Mouse (Mus musculus) E14TG2a.4 (cell line): ENCODE results near the gene Sarnp.

ENCODE experiments used
- CTCF ChIP-seq: conservative IDR thresholded peaks from 2 replicates; pipeline ENCODE4 v1.5.1; 2014; ENCODE audit warnings: low read length
- NANOG ChIP-seq: IDR thresholded peaks from 2 replicates; pipeline ENCODE4 v1.6.1; 2014; ENCODE audit warnings: borderline replicate concordance, low read length, mixed read lengths
- POU5F1 ChIP-seq: IDR thresholded peaks from 2 replicates; pipeline ENCODE4 v1.6.1; 2014; ENCODE audit warnings: low read length, borderline replicate concordance

DNA sequence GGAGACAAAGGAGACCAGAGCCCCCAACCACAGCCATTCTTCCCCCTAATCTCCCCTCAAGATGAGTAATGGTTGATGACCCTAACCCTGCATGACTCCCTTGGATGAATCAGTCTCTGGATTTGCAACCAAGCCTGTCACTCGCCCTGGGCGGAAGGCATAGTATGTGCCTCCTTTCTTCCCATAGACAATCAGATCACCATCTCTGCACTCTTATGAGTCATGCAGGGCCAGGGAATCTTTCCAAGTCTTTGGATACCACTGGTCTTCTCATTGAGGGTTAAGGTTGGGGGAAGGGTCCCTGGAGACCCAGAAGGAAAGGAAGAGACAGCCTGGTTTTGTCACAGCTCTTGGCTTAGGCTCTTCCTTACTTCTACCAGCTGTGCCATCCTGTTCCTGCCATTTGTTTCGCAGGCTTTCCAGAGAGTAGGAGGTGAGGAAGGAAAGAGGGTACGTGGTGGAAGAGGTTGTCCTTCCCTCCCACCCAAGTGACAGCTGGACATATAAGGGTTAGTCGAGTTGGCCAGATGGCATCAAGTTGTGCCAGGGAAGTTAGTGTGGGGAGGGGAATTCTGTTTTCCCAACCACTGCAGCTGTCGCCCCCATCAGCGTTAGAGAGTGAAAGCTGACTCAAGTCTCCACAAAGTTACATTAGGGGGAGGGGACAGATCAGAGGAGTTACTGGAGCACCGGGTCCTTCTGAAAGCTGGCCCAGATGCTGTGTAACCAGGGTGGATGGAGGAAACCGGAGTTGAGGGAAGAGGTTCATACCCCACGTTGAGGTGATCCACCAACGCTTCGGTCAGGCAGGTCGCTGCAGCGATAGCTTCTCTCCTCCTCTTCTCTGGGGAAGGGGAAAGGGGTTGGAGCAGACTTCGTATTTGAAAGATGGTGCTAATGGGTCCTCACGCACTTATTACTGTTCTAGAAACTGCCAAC, 105.0 kb downstream of the Sarnp start:
- TF ChIP-seq CTCF (no peak), NANOG (no peak), POU5F1 (no peak)
